Mouse (Mus musculus) regulatory T cell (primary cell): ENCODE results near the gene Rps10.

Source experiments
- in situ Hi-C: fragments of 300-600 bp; cut with MboI, MseI; formaldehyde crosslinking; loops from one replicate; pipeline ENCODE4 v1.15.1; 2025; ENCODE audit warnings: high pct_unique_total_duplicates

Gene Rps10

DNA sequence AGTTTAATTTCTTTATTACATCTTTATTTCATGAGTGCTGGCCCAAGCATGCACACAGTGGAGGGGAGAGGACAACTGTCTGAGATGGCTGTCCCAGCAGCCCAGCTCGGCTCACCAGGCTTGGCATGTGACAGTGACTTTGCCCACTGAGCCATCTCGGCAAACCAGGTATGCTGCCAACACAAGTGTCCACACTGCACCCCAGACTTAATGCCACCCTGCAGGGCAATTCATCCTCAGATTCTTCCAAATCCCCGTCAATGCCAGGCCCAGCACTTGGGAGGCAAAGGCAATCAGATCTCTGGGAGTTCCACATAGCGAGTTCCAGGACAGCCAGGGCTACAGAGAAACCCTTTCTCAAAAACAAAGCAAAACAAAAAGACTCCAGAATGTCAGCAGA lies 23.5 kb downstream of the Rps10 start:
- in situ Hi-C loops: no loop called here

DNA sequence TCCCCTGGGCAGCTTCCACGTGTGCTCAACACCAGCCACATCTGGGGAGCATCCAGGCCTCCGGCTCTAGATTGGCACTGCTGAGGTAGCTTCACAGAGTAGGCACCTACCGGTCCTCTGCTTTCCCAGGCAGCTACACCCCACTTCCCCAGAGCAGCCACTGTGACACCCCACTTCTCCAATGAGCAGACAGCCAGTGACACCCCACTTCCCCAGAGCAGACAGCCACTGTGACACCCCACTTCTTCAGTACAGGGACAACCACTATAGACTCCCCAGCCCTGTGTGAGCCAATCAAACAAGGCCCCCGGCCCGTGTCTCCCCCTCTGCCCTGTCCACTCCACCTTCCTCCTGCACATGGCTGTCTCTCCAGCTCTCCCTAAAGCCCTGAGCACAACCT lies 24.5 kb downstream of the Rps10 start:
- in situ Hi-C loops: no loop called here

DNA sequence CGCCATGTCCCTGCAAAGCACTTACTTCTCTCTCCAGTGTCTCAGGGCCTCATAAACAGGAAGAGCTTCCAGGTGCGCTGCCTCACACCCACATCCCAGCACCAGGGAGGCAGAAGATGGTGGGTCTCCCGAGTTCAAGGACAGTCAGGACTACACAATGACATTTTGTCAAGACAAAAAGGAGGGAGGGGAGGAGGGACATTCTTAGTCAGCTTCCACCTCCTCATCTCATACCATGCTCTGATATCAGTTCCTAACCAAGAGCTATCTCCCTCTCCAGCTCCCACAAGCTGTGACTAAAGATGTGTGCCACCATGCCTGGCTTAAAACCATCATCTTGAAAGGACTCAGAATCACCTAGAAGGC lies 25.0 kb downstream of the Rps10 start:
- in situ Hi-C loops: no loop called here

DNA sequence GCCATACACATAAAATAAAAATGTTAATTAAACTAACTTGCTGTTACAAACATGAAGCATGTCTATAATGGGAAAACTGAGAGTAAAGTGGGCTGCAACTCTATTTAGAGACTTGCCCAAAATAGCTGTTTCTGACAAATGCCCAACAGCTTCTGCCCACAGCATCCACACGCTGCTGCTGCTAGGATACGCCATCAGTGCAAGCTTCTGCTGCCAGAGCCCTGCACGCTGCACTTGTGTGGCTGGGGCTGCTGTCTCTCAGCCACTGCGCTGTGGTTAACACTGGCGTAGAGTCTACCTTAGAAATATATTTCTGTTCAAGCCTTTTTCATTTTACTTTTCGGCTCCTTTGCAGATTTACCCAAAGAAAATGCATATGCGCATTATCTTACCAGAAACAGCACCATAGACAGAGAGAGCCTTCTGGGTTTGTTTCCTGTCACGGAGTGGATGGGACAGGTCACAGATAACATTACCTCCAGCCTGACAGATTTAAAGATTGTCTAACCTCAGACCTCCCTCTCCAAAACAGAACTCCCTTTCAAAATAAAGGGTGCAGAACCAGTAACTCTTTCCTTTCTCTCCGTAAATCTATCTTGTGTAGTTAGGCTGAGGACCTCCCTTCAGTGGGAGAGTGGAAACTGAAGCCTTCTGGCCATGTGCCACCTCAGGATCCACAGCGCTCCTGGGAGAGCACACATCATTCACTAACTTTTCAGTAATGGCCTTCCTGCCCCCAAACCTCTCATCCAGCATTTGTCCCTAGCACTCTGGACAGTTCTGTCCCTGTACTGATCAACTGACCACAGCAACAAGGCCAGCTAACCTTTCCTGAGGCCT lies 25.6 kb downstream of the Rps10 start:
- in situ Hi-C loops: no loop called here

DNA sequence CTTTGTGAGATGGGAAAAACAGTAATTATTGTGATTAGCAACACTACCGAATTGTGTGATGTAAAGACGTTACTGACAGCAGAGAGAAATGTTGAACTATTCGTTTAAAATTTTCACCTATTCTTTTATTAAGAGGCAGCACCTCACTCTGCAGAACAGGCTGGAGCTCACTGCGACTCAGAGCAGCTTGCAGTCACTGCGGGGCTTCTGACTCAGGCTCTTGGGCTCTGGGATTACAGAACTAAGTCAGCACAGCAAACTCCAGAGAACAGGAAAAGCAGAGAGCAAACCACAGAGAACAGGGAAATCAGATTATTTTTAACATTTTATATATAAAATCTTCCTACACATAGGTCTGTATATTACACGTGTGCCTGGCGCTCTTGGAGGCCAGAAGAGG lies 26.9 kb downstream of the Rps10 start:
- in situ Hi-C loops: no loop called here

DNA sequence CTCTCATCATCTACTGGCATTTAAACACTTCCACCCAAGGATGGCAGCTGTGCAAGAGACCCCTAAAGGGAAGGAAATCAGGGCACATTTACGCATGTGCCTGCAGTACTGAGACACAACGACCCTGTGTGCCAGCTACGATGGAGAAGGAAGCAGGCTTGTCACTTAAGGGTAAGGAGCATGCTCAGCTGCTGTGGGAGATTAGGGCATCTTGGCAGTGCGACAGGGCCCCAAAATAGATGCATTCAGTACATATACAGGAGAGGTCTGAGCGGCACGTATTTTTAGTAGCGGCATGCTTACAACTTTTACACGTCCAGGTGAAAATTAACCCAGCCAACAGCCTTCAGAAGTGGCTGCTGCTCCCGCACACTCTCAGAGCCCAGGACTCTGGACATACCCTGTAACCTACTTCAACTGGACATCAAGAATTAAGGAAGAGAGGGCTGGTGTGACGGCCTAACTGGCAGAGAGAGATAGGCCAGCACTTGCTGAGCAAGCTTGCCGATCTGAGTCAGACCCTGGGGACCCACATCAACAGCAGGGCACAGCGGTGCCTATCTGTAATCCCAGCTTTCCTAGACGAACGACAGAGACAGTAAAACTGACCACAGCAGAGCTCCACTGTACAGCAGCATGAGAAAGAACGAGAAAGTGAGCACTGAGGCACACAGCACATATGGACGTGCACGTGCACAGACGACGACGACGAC lies 32.8 kb downstream of the Rps10 start:
- in situ Hi-C loops: no loop called here

DNA sequence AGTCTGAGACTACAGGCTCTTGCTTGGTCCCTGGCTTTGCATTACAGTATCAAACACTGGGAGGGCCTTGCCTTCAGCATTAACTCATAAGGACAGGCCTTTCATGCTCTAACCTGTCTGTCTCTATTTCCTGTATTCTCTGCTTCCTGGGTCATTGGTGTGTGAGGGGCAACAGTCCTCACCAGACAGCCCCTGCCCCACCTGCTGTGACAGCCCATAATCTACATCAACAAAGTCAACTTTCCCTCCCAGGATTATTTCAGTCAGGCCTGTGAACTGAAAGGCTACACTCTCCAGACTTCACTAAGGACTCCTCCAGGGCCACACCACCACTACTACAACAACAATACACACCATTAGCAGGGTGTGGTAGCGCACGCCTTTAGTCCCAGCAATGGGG lies 33.4 kb downstream of the Rps10 start:
- in situ Hi-C loops: no loop called here

DNA sequence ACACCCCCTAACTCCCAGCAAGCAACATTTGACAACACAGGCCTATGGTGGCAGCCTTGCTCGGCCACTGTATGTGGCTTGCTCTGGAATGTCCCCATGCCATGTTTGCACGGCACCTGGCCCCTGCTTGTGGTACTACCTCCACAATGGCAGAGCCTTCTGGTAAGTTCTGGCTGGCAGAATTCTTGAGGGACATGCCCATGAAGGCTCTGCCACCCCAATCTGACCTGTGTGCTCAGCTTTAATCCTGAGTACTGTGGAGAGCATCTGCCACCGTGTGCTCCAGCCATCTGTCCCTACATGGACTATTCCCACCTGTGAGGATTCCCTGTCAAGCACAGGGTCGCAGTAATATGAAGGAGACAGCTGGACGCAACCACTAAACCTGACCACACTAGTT lies 35.6 kb downstream of the Rps10 start:
- in situ Hi-C loops: no loop called here

DNA sequence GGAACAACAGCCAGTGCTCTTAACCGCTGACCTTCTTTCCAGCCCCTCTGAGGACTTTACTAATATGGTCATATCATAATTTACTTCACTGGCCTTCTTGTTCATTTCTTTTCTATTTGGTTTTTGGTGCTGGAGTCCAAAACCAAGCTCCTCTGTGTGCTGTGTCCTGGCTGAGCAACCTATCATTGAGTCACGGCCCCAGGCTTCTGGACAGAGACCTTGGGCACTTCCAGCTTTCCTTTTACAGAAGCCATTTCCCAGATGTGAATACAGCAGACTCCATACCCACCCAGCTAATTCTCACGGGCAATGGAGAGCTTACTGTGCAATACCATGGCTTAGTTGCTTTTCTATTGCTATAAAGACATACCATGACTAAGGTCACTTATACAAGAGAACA lies 36.2 kb downstream of the Rps10 start:
- in situ Hi-C loops: no loop called here

DNA sequence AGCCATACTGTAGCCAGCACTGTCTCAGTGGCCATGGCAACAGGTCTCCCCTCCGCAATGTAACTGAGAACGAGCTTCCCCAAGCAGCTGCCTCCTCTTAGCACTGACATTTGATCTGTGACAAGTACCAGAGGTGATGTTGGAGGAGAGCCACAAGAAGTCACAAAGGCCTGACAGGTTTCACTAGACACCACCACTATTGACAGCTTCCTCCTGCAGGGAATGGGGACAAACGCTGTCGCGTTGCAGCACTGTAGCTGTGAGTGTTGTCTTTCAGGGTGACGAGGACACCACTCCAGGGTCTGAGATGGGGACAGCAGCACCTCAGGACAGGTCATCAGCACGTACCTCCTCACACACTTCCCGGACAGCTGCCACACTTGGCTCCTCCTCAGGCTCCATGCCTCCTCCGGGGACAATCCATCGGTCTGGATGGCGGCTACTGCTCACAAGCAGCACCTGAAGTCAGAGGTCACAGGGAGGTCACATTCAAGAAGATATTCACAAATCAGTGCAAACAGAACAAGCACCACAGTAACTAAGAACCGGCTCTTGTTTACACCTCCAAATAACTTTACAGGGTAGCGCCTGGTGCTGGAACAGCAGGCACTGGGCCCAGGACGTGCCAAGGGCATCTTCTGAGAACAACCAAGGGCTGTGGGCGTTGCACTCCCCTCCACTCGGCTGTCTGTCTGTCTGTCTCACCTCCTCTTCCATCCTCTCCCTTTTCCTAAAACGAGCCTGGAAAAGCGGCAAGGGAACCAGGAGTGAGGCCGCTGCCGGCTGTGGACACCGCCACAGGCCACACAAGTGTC lies 39.9 kb downstream of the Rps10 start:
- in situ Hi-C loops: no loop called here

DNA sequence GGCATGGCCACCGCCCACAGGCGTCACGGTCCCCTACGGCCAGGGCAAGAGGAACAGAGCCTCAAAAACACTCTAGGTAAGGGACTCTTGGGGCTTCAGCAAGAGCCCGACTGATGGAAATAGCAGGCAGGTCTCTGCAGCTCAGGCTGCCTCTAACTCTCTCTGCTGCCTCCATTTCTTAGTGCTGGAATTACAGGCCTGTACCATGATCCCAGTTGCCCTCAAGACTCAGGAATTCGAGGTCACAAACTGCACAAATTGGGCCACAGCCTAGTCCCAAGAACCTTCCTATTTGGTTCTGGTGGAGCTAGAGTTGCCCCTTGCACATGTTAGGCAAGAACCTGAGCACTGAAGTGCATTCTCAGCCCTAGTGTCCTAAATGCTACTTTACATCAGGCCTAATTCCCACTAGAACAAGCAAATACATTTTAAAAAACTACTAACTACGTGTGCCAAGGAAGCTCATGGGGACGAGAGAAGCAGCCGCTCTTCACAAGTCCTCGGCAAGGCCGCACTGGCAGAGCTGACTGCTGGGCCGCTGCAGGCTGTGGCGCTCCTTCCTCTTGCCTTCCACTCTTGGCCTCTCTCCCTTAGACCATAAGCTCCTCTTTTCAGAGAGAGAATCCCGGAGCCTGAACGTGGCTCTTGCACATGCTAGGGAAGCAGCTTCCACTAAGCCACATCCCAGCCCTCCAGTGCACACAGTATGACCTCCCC lies 40.7 kb downstream of the Rps10 start:
- in situ Hi-C loops: no loop called here

DNA sequence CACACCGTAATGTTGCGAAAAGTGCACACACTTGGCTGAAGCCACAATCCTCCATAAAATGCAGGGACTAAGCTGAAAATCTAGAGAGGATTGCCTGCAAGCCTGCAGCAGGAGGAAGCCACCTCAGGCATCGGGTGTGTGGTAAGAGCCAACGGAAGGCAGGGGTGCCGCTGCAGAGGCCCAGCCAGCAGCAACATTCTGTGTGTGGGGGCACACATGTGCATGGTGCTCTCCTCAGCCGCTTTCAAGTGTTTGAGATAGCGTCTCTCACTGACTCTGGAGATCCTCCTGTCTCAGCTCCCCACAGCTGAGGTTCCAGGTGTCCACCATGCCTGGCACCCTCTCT lies 43.9 kb downstream of the Rps10 start:
- in situ Hi-C loops: no loop called here

DNA sequence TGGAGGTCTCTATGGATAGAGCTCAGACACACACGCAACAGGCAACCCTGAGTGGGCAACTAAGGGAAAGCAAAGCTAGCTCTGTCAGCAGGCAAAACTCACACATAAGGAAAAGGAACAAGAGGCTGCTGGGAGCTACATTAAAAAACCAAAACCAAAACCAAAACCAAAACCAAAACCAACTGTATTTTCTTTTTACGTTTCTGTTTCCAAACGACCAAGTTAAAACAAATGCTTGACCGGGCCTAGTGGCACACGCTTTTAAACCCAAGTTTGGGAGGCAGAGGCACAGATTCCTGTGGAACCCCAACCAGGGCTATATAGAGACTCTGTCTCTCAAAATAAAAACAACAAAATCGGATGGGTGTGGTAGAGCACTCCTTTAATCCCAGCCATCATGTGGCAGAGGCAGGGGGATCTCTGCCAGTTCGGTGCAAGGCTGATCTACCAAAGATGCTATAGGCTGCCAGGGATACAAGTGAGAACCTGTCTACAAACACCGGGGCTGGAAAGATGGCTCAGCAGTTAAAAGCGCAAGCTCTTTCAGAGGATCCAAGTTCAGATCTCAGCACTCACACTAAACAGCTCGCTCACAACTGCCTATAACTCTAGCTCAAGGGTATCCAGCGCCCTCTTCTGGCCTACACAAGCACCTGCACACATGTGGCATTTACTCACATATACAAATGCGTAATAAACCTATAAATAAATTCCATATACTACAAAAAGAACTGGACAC lies 44.5 kb downstream of the Rps10 start:
- in situ Hi-C loops: no loop called here

DNA sequence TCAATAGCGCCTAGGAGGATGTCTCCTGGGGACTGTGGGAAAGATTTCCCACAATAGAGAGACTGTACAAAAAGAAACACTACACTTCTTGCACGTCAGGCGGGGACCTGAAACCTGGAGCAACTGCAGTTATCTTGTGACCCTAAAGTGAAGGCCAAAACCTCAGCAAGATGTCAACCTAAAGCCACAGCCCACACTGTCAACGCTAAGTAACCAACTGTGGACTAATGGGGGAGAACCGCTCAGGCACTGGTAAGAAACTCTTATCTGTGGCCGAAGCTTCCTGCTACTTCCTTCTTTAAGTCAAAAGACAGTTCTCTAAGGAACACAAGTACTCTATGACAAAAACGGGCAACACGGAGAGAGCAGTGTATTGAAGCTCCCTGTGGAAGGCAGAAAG lies 48.2 kb downstream of the Rps10 start:
- in situ Hi-C loops: no loop called here

DNA sequence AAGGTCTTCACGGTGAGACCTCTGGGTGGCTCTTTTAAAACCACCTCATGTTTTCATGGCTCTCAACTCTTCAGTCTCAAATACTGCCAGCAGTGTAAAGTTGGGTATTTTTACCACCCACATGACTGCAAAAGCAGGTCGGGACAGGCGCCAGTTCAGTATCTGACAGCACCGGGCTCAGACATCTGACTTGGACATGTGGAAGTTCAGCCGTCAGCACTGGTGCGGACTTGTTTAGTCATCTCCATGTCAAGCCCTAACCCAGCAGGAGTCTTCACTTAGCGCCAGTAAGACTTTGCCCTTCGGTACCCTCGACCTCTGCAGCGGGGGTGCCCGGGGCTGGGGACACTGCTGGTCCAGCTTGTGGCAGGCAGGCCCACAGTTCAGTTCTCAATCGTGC lies 49.2 kb downstream of the Rps10 start:
- in situ Hi-C loops: no loop called here

DNA sequence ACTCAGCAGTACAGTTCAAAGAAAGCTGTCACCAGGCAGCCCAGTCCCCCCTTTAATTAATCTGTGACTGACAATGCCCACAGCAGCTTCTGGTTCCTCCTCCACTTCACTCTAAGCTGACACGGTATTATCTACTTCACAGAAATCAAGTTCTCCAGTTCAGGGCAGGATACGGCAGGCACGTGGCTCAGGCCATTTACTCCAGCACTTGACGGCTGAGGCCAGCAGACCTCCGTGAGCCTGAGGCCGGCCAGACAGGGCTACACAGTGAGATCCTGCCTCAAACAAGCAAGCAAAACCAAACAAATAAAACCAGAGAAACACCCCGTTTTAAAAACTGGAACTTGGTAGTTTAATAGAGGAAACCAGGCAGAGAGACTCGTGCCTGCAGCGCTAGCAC lies 49.8 kb downstream of the Rps10 start:
- in situ Hi-C loops: no loop called here

DNA sequence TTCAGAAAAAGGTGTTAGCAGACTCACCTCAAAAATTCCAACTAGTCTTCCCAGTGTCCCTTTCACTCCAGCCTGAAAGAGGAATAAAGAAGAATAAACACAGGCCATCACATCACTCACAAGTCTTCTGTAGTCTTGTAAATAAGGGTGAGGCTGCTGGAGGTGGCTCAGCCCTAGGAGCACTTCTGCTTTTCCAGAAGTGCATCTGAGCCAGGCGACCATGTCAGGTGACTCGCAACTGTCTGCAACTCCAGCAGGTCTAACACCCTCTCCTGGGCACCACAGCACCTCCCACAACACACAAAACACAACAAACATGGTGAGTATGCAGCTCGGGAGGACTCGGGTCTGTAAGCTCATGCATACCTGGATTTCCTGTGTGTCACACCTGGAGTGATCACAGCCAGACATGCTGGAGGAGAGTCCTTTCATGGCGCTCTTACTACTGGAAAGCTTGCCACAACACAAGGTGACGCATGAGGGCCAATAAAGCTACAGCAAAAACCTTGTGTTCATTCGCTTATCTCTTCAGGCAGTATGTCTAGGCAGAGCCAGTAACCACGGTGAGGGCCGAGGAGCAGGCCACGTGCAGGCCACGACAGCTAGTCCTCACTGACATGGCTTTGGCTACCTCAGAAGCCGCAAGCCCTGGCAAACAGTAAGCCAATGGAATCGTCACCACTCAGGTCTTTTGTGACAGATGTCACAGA lies 53.1 kb downstream of the Rps10 start:
- in situ Hi-C loops: no loop called here
